Mouse (Mus musculus): Measurements from ENCODE around the gene Foxj3.

GRCm38 (mm10) chr4:119668185-119668584, 131.4 kb downstream of the Foxj3 start:
- TF ChIP-seq POLR2AphosphoS2 (IDR thresholded peaks at IDR 0.05; ENCODE audit: insufficient read length, low read depth) = no peak
- TF ChIP-seq TCF12 (IDR thresholded peaks at IDR 0.05; ENCODE audit: insufficient read depth, poor library complexity, severe bottlenecking) = no peak
- no peak for TF ChIP-seq MAX (IDR thresholded peaks at IDR 0.05; ENCODE audit: low read depth)
- TF ChIP-seq E2F4 (IDR thresholded peaks at IDR 0.05; ENCODE audit: insufficient read depth) = no peak
- TF ChIP-seq POLR2A (IDR thresholded peaks at IDR 0.05; ENCODE audit: insufficient read length, low read depth) = no peak
- TF ChIP-seq USF1 (IDR thresholded peaks at IDR 0.05; ENCODE audit: low read depth) = no peak
- TF ChIP-seq MYOD1 (IDR thresholded peaks at IDR 0.05; ENCODE audit: control insufficient read depth in 1 of 3, insufficient read length in 2 of 3, low read depth in 2 of 3) = no peak
